Mouse (Mus musculus) neutrophil, adult 5-6 weeks (primary cell): Measurements from ENCODE around the gene Ift122. TPM values are rescaled to one million over a fixed set of nuclear protein-coding genes. Genes with fewer than 3 reads are reported as not detected.

Experiments used
- ATAC-seq: fragments of 151-379, 151-347 bp; 2 replicates; pipeline ENCODE4 v1.8.0; 2017; ENCODE audit warnings: mild to moderate bottlenecking, moderate TSS enrichment; ENCODE audit not compliant: insufficient number of reproducible peaks, poor library complexity, low FRiP score, severe bottlenecking; ENCODE audit errors: extremely low read depth
- total RNA-seq: library from RNA; stranded (forward); fragments of 200-1000 nt; gene quantifications from 2 replicates; pipeline ENCODE4 v1.2.3, GENCODE M21; 2017

Gene Ift122
- total RNA-seq, 1 experiment from 2014 or later, result 2.8 TPM

DNA sequence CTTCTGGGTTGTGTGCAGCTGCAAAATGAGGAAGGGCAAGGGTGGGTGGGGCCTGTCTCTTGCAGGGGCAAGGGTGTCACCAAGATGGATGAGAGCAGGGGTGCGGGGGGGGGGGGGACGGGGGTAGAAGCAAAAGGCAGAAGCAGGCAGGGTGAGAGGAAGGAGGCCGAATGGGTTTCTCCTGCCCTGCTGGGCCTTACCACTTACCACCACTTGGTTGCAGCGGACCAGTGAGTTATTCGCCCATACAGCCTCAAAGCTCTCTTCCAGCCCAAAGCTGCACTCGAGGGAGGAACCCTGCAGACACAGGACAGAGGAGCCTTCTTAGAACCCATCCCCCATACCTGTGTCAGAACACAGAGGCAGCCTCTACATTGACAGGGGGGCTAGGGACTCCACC lies 116.7 kb downstream of the Ift122 start:
- peak; percentile 45; the same call in 1 of the 2 replicates for ATAC-seq

DNA sequence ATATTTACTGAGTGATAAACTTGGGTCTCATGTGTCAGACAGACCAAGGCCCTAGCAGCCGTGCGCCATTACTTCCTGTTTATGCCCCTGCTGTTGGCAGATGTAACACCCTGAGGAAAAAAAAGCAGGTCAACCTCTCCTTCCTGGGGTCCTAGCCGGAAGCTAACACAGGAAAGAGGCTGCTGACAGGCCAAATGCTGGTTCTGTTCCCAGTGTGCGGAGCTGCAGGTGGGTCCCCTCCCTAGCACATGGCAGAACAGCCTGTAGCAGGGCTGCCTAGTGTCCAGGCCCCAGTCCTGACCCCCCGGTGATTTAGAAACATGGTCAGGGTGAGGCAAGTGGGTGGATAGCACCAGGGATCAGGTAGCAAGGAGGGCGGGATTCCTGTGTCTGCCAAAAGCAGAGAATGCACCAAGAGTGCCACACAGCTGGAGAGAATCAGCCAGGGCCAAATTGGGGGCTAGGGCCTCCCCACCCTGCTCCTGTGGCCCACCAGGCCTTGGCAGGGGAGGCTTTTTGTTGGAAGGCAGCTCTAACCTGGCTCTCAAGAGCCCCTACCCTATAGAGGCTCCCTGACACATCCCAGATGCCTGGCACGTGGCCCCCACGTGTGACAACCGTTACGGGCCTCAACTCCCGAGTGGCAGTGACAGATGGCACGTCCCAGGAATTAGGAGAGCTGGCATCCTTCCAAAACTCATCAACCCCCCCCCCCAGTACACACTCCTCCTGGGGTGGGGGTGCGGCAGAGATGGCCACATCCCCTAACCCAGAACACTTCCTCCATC lies 118.2 kb downstream of the Ift122 start:
- ATAC-seq, result no peak

DNA sequence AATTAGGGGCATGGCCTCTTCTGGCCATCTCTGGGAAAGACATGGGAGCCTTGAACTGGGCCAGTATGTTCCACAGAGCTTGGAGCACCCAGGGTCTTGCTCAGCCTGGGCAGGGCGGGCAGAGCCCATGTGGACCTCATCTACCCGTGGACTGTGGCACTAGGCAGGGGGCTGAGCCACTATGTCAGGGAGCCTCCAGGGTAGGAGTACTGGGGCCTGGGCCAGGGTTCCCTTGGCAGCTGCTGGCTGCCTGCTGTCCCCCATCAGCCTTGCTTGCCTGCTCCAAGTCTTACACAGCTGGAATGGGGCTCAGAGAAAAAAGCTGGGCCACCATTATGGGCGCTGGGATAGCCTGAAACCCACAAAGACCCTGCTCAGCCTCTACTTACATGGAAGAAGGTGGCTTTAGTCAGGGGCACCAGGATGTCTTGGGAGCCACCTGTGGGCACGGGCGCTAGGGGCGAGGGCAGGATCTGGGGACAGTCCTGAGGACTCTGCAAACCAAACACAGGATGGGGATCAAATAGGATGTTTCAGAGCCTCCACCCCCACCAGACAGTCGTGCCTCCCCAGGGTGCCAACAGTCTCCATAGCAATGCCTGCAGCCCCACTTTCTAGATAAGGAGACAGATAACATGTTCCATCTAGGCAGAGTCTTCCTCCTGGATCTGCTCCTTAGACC lies 119.0 kb downstream of the Ift122 start:
- no peak for ATAC-seq

DNA sequence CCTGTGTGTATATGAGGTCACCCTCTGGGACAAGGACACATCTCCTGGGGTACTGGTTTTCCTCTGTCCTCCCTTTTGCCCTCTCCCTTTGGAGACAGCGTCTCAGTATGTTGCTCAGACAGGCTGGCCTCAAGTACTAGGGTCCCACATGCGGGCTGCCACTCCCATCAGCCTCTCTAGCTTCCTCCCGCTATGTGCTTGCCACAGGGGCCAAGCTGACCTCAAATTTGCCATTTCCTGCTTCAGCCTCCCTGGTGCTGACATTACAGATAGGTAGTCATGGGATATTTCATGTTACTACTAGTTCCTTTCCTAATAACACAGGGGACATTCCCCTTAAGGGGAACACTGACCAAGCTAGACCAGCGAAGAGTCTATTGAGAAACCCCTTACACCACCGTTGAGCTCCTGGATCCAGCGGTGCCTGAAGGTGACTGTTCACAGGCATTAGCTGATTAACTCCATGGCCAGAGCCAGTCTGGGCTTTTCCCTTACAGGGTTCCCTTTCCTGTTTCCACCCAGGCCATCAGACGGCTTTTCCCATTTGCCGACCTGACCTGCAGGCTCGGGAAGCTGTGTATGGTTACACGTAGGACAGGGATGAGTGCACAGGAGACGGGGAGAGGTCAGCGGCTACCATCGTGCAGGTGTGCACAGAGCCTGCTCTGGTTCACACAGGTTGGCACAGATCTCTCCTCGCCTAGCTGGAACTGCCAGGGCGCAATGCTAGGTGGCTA lies 120.0 kb downstream of the Ift122 start:
- ATAC-seq, result no peak

DNA sequence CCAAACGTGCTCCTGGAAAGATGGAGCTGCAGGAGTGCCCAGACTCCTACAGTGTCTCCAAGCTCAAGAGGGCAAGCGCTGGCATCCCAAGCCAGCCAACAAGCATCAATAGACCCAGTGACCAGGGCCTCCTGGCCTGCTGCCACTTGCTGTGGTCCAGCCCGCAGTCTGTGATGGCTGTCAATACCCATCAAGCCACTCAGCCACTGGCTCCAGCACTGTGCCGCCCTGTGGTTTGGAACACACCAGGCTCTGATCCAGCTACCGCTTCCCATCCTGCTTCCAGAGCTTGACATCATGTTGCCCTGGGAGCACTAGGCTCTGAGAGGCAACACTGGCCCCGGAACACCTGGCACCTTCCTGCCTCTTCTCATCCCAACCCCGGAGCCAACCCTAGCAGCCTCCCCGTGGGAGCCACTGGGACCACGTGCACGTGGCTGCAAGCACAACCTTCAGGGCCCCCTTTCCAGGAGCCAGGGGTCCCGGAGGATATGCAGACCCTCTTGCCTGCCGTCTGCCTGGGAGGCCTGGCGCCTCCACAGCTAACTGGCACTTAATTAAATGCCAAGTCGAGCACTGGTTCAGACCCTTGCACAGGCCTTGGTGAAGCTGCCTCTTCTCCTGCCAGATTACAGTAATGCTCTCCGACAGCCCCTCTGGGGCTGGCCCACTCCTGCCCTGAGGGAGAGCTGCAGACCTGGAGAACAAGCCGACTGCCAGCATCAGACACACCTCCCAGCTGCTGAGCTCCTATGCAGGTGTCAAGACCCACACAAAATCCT lies 120.8 kb downstream of the Ift122 start:
- ATAC-seq, result no peak

DNA sequence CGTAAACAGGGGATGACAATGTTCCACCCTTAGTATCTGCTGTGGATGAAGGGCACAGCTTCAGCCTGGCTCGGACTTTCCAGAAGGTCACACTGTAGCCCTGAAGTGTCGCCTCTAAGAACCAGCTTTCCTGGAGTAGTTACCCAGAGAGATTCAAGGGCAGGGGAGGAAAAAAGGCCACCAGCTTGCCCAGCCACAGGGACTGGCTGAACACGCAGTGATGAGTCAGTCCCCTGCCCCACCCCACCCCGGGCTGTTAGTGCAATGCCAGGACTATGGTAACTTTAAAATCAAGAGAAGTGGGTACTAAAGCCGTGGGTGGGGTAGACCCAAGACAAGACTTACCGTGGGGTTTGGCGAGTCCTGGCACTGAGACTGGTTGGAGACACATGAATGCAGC lies 122.3 kb downstream of the Ift122 start:
- no peak for ATAC-seq

Other genes starting within 250 kb of the Ift122 start
- 278 and 293 TPM in 2 replicates for gene Raf1, start 176.8 kb upstream of the Ift122 start, total RNA-seq
- gene Tmem40, start 91.1 kb upstream of the Ift122 start, total RNA-seq, result 15.1 and 20.1 TPM in 2 replicates
- gene Cand2, start 78.9 kb upstream of the Ift122 start, total RNA-seq, result 0.86 and 1.0 TPM in 2 replicates
- 1,487 and 1,493 TPM in 2 replicates for gene Rpl32, start 44.7 kb upstream of the Ift122 start, total RNA-seq
- 0.12 and 0.81 TPM in 2 replicates for gene Efcab12, start 15.1 kb upstream of the Ift122 start, total RNA-seq
- gene Mbd4, start 99 bp upstream of the Ift122 start, total RNA-seq, result 34.9 and 35.7 TPM in 2 replicates
- 0.12 TPM in 1 of 2 replicates, not detected in the other for gene Rho, start 78.3 kb downstream of the Ift122 start, total RNA-seq
- gene H1foo, start 91.5 kb downstream of the Ift122 start, total RNA-seq, result not detected in 2 replicates
- gene Plxnd1, start 141.5 kb downstream of the Ift122 start, total RNA-seq, result 12.0 and 12.2 TPM in 2 replicates